Comparison of ENCODE assay signal across 10 mouse cellular contexts in genomic region chr12:85963699-85964098, GRCm38 (mm10).
A peak's percentile ranks its signal among the peaks of the same experiment; 100 is the strongest.
DNase-seq lines count a peak whose midpoint lies in the region; ATAC-seq and TF ChIP-seq lines count a peak whose summit lies in the region.
"Had no signal": no experiment of that assay in that cellular context is flagged by ENCODE, and none has a peak within 500 bp of the region (broad histone marks: within the 10 kb centered on the region; RNA-seq: fewer than 3 reads in every experiment).

No protein-coding gene starts in this region.

- no peak overlapping the region; the same call in 1 of the 2 replicates for H3K27ac ChIP-seq in heart, adult 2 months
- H3K27ac ChIP-seq in intestine, embryonic 16.5 days (ENCODE audit: low read length): peak overlapping the region; percentile 17; the same call in 1 of the 2 replicates
- peak overlapping the region; percentile 7; the same call in 1 of the 2 replicates for H3K27ac ChIP-seq in small intestine, adult 2 months (ENCODE audit: insufficient read depth, low read depth, low read length)
- H3K27ac ChIP-seq: neural tube, embryonic 13.5 days had no signal

- ATAC-seq in activated CD4-positive, CD25-positive, alpha-beta regulatory T cell, adult 4 months: peak; percentile 49
- ATAC-seq in intestine, embryonic 16.5 days: no peak; the same call in 1 of the 2 replicates

- H3K4me2 ChIP-seq in intestine, embryonic 16.5 days (ENCODE audit: low read depth, low read length): no peak overlapping the region
- H3K4me2 ChIP-seq: neural tube, embryonic 13.5 days had no signal

- intact Hi-C loops in heart, adult 2 months (cut with DNase I): no loop called here
- intact Hi-C loops in heart, postnatal 25 days (cut with DNase I): no loop called here

- WGBS in heart, adult 2 months: 51% methylated on average over 11 of the region's 11 CpGs
- WGBS in intestine, embryonic 16.5 days: 60% methylated on average over 11 of the region's 11 CpGs
- WGBS in small intestine, adult 2 months: 84% methylated on average over 11 of the region's 11 CpGs

- peak; percentile 46 to 55 for DNase-seq in heart, adult 2 months
- no peak for DNase-seq in heart, postnatal 25 days (ENCODE audit: low spot score)
- DNase-seq in frontal cortex, postnatal 25 days (ENCODE audit: low spot score in 2 of 2): no peak
- no peak for DNase-seq in right cerebral cortex, postnatal 4 days
- no peak for DNase-seq in frontal cortex, postnatal 36 days (ENCODE audit: low spot score in 2 of 2)
- DNase-seq: cerebellum, postnatal 14 days had no signal

- no peak overlapping the region for H3K9ac ChIP-seq in heart, adult 2 months (ENCODE audit: low read depth, low read length)
- H3K9ac ChIP-seq in intestine, embryonic 16.5 days (ENCODE audit: low read depth, low read length): no peak overlapping the region
- H3K9ac ChIP-seq: neural tube, embryonic 13.5 days had no signal

- no peaks in the 10 kb centered on the region for H3K27me3 ChIP-seq in heart, adult 2 months (ENCODE audit: control insufficient read depth, insufficient read depth, low read length)
- no peaks in the 10 kb centered on the region for H3K27me3 ChIP-seq in intestine, embryonic 16.5 days (replicated peaks; ENCODE audit: control insufficient read depth, insufficient read depth, low read length)
- no peaks in the 10 kb centered on the region for H3K27me3 ChIP-seq in small intestine, adult 2 months (ENCODE audit: control insufficient read depth, insufficient read depth, low read length)
- H3K27me3 ChIP-seq: neural tube, embryonic 13.5 days had no signal

- H3K4me1 ChIP-seq in heart, adult 2 months (ENCODE audit: control insufficient read depth, insufficient read depth, low read length): peaks cover 8% of the 10 kb centered on the region
- H3K4me1 ChIP-seq in intestine, embryonic 16.5 days (ENCODE audit: control insufficient read depth, insufficient read depth, low read length): peaks cover 5% of the 10 kb centered on the region; the same call in 1 of the 2 replicates
- H3K4me1 ChIP-seq in small intestine, adult 2 months (ENCODE audit: control insufficient read depth, insufficient read depth, insufficient read length, low read length): 0 out of 2 replicates have a peak, but pooled peaks cover 3% of the 10 kb centered on the region

- TF ChIP-seq EP300 in heart, adult 2 months (IDR thresholded peaks at IDR 0.05; ENCODE audit: insufficient read depth, low read depth, low read length): no peak

- TF ChIP-seq CTCF in heart, adult 2 months (IDR thresholded peaks at IDR 0.05): no peak
- TF ChIP-seq CTCF in small intestine, adult 2 months (IDR thresholded peaks at IDR 0.05; ENCODE audit: extremely low read depth, insufficient read length, insufficient replicate concordance, low read depth, low read length): no peak

- no peak for TF ChIP-seq POLR2A in heart, adult 2 months (IDR thresholded peaks at IDR 0.05; ENCODE audit: insufficient read depth, low read depth, low read length)
- TF ChIP-seq POLR2A in small intestine, adult 2 months (IDR thresholded peaks at IDR 0.05; ENCODE audit: low read depth, low read length): no peak

- H3K4me3 ChIP-seq in heart, adult 2 months: no peak overlapping the region
- no peak overlapping the region for H3K4me3 ChIP-seq in intestine, embryonic 16.5 days (ENCODE audit: low read length)
- H3K4me3 ChIP-seq in small intestine, adult 2 months (ENCODE audit: low read depth, low read length): no peak overlapping the region
- H3K4me3 ChIP-seq: neural tube, embryonic 13.5 days had no signal

- H3K79me2 ChIP-seq in heart, adult 2 months (replicated peaks; ENCODE audit: control insufficient read depth, insufficient read depth, low read length): no peaks in the 10 kb centered on the region

- H3K9me3 ChIP-seq in intestine, embryonic 16.5 days (ENCODE audit: control insufficient read depth, low read length): no peaks in the 10 kb centered on the region
- H3K9me3 ChIP-seq: neural tube, embryonic 13.5 days had no signal

- H3K36me3 ChIP-seq in heart, adult 2 months (ENCODE audit: control insufficient read depth, insufficient read depth, low read length): no peaks in the 10 kb centered on the region; the same call in 1 of the 2 replicates
- H3K36me3 ChIP-seq in intestine, embryonic 16.5 days (ENCODE audit: control insufficient read depth, insufficient read depth, low read length): no peaks in the 10 kb centered on the region
- H3K36me3 ChIP-seq in small intestine, adult 2 months (ENCODE audit: control insufficient read depth, insufficient read depth, low read length): no peaks in the 10 kb centered on the region
- H3K36me3 ChIP-seq: neural tube, embryonic 13.5 days had no signal

Comparison
In these comparisons a context has a peak if more than half of its experiments do, and no peak if none do; other contexts are left out.
1. DNase-seq: peak in heart, adult 2 months (2 of 2); none in heart, postnatal 25 days (single experiment), frontal cortex, postnatal 25 days (0 of 2), right cerebral cortex, postnatal 4 days (single experiment) and frontal cortex, postnatal 36 days (0 of 2).